Mouse (Mus musculus): ENCODE data around the gene Gm11084.

GRCm38 (mm10) chr2:72977272-72977671 lies 9.2 kb downstream of the Gm11084 start:
- TF ChIP-seq CTCF (IDR thresholded peaks at IDR 0.05; ENCODE audit: borderline replicate concordance, control insufficient read depth, extremely low read depth, insufficient read depth, low read length, poor library complexity) (no peak), POLR2A (IDR thresholded peaks at IDR 0.05; ENCODE audit: control insufficient read depth, extremely low read depth, insufficient read depth, low read length, poor library complexity) (no peak)

Measured in thymus, adult 2 months (tissue).